Mouse (Mus musculus) embryo, embryonic 10 days (tissue): ENCODE results near the gene Acyp2.

ENCODE experiments used
- DNase-seq: peaks from one replicate; pipeline ENCODE4 v3.0.0-alpha.2; 2015; ENCODE audit warnings: low spot score

The Acyp2 gene

DNA sequence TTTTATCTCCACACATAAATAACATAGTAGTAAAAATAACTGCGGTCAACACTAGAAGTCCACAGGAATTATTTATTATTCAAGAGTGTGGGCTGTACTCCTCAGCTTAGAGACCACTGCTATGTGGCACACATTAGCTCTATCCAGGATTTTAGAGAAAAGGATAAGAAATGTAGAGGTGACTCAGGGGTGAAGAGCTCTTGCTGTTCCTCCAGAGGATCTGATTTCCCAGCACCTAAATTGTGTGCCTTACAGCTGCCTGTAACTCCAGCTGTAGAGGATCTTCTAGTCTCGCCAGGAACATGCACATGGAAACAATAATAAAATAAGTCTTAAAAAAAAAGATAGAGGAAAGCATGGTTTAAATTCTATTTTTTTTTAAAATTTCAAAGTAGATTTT, 70.5 kb downstream of the Acyp2 start:
- DNase-seq, result no peak

DNA sequence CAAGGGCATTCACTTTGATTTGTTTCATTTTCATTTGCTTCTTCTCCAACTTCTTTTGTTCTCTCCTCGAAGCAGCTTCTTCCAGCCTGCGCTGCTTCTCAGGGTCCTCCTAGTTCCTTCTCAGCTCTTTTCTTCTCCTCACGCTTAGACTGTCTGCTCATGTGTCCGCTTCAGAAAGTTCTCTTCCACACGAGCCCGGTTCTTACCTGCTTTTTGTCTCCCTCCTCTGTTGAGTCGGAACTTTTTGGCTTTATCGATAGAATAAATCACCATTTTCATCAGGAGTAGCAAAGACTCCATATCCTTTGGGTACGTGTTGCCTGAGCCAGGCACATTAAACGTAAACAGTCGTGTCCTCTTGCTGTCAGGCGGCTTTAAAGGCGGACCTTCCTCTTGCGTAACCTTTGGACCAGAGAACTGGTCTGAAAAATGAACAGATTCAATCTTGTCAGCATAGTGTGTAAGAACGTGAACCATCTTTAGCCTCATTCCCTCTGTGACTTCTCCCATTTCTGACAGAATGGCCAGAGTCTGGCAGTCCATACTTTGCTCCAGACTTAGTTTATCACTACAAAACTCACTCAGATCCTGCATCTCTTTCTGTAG, 76.5 kb downstream of the Acyp2 start:
- no peak for DNase-seq

DNA sequence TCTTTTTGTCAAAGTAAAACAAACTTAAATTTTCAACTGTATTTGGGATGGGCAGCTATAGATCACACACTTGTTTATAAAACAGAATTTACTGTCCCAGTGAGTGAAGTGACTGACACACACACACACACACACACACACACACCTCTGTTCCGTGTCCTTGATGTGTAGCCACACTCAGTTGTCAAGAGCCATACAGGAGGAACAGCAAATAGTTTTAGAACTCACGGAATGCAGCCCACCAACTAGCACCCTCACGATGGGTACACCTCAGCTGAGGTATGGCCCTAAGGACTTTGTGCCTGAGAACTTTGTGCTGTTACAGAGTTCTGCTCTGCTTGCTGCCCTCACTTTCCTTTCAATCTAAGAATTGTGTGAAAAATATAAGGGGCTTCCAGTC, 78.8 kb downstream of the Acyp2 start:
- no peak for DNase-seq

- no peak for DNase-seq
Measured at GRCm38 (mm10) chr11:30560215-30560614, 89.2 kb downstream of the Acyp2 start.

DNA sequence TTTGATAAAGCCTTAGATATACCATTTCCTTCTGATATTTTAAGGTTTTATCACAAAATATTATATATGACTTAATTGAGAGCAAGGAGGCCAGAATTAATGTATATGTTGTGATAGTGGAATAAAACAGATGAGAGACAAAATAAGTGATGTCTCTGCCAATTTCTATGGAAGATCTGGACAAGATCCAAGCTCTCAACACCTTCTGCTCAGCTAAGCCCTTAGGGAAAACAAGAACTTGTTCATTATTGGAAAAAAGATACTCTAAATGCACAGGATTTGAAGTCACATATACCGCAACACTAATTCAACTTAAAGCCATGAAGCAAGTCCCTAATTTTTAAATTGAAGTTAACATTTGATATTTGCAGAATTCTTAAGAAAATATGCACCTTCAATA, 96.0 kb downstream of the Acyp2 start:
- no peak for DNase-seq

DNA sequence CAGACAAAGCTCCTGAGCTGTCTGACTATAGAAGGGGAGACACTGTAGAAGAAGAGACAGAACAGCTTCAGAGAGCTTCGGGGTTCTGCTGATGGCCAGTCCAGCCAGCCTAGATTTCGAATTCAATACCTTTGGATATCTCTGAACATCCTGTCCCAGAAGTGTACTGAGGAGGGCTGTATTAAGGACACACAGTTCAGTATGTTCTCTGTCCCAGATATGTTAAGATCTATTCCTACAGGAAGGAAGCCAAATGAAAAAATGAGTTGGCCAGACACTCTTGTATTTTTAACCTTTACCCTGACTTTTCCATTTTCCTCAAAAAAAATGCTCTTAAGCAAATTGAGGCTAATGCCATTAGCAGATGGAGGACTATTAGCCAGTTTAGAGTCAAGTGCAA, 132.3 kb downstream of the Acyp2 start:
- DNase-seq, result no peak

GRCm38 (mm10) chr11:30508178-30508577, 141.2 kb downstream of the Acyp2 start:
- no peak for DNase-seq

GRCm38 (mm10) chr11:30498738-30499355, 150.5 kb downstream of the Acyp2 start:
- DNase-seq, result no peak

DNA sequence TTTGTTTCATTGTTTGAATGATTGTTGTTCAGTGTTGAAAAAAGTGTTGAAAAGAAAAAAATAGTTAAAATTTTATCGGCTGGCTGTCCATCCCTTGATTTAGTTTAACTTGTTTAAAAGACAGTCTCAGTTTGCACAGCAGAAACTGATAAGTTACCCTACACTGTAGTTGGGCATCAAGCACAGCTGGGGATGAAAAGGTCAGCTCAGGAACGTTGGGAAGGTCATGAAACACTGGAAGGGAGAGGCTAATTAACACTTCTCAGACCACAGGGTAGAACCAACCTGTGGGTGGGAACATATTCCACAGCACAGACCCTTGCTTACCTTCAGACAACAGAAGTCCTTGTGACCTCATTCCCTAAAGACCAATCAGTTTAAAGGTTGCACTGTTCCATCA, 152.2 kb downstream of the Acyp2 start:
- no peak for DNase-seq

DNA sequence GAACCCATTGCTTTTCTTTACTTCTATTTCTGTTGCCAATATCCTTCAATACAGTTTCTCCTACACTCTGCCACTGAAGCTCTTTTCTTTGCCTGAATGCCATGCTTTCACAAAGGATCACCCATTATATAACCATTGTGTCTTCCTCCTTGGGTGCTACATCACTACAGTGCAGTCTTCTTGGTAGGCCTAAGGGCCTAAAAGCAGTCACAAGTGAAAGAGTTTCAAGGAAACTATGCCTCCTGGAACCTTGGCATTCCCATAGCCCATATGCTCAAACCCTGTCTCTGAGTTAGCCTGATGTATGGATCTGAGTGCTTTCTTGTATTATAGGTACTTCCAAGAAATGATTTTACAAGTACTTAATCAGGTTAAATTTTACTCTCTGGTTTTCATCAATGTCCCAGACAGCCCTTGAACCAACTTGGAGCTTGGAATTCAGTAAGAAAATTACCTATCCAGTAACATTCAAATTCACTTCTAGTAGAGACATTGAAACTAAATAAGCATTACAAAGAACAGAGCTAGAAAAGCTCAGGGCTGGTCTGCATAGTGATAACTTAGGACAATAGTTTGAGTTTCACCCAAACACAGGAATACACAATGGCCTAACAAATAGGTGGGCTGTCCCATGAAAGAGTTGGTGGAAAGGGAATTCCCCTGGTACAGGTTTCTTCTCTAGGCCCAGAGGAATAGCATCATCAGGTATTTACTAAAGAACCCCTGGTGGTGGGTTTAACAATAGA, 157.7 kb downstream of the Acyp2 start:
- DNase-seq, result no peak

- no peak for DNase-seq
Measured at GRCm38 (mm10) chr11:30488183-30488582, 161.2 kb downstream of the Acyp2 start.

DNA sequence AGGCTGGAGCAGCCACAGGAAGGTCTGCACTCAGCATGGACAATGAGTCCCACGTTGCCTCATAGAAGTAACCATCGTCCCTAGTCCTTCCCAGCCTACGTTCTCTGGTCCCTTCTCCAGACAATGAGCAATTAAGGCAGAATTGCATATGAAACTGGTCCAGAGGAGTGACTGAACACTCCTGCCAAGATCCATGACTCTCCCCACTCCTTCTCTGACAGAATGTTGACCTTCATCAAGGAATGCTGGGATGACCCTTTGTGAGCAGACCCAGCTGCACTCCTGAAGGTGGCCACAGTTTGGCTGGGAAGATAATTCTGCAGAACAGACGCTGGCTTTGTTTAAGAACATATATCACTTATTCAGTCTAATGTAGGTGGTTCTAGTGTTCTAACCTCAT, 166.1 kb downstream of the Acyp2 start:
- no peak for DNase-seq

- peak; percentile 97 for DNase-seq
Measured at GRCm38 (mm10) chr11:30471751-30472593, 177.4 kb downstream of the Acyp2 start, which contains the start of gene 4930505A04Rik. 4930505A04Rik (minus strand) TSS chr11:30471827.

DNA sequence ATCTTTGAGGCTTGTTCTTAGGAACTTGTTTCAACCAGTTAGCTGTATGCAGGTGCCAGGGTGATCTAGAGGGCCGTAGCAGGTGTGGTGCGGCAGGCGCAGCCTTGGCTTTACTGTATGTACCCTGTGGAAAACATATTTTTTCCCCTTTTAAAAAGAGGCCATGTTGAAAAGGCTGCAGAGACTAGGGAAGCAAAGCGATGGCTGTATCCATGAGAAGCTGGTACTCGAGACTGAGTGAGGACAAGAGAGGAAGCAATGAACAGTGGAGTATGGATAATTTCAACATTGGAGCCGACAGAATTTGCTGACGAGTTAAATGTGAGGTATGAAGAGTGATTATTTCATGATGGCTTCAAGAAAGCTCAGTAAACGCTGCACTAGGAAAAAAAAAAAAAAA, 178.2 kb downstream of the Acyp2 start:
- DNase-seq, result no peak
